Mouse (Mus musculus): ENCODE results near the gene Natd1.

- no peak for TF ChIP-seq TAL1 (IDR thresholded peaks at IDR 0.05; ENCODE audit: low read length)
- no peak for TF ChIP-seq GATA1 (IDR thresholded peaks at IDR 0.05; ENCODE audit: low read length)
These were observed 46.6 kb upstream of the Natd1 start for GRCm38 (mm10) chr11:60961176-60961575.
